Mouse (Mus musculus) limb, embryonic 10.5 days (tissue): ENCODE data around the gene Itprip. TPM values are rescaled to one million over a fixed set of nuclear protein-coding genes. Genes with fewer than 3 reads are reported as not detected.
A peak's percentile ranks its signal among the peaks of the same experiment; 100 is the strongest.
"Not testable (repeated sequence)": the region's sequence is repeated elsewhere in the genome, so short reads cannot be mapped to it uniquely, and the experiment has no call there.

Source experiments
- DNase-seq: peaks from one replicate; pipeline ENCODE4 v3.0.0-alpha.2; 2017; ENCODE audit warnings: low spot score
- H3K27ac ChIP-seq: fragments of 300-500 bp; sonication (generic); 2 replicates; pipeline ENCODE4 v1.5.1; 2016; ENCODE audit warnings: mild to moderate bottlenecking
- H3K27me3 ChIP-seq: fragments of 300-500 bp; sonication (generic); 2 replicates; pipeline ENCODE4 v1.6.1; 2016; ENCODE audit warnings: low read depth, mild to moderate bottlenecking; ENCODE audit not compliant: poor library complexity, severe bottlenecking
- H3K36me3 ChIP-seq: fragments of 300-500 bp; sonication (generic); 2 replicates; pipeline ENCODE4 v1.6.1; 2016; ENCODE audit warnings: mild to moderate bottlenecking, moderate library complexity
- H3K4me1 ChIP-seq: fragments of 300-500 bp; sonication (generic); 2 replicates; pipeline ENCODE4 v1.6.1; 2016
- H3K4me3 ChIP-seq: fragments of 300-500 bp; sonication (generic); 2 replicates; pipeline ENCODE4 v1.5.1; 2016; ENCODE audit warnings: mild to moderate bottlenecking, moderate library complexity
- H3K9me3 ChIP-seq: fragments of 300-500 bp; sonication (generic); replicated peaks from 2 replicates; pipeline ENCODE4 v1.6.1; 2016; ENCODE audit warnings: mild to moderate bottlenecking
- WGBS: fragments of 180-500 bp; shearing (Covaris S2); methylation state at CpG from one replicate; pipeline ENCODE4 v1.1.7; 2016; 5-methylcytosine and 5-hydroxymethylcytosine counted together
- microRNA-seq: library from miRNA; unstranded; fragments of <30 nt; microRNA quantifications from one replicate; pipeline ENCODE4, GENCODE M21; 2017
- polyA plus RNA-seq: library from polyadenylated mRNA; unstranded; fragments of >200 nt; fragmentation: Nextera tagmentation; extraction: Ambion mirVana; gene quantifications from 2 replicates; pipeline ENCODE4 v1.2.1, GENCODE M21; 2016

The Itprip gene
- polyA plus RNA-seq, 1 experiment from 2014 or later = 27.5 TPM

GRCm38 (mm10) chr19:47853951-47854795, 64.9 kb downstream of the Itprip start:
- 14% methylated on average over 13 of the region's 13 CpGs for whole genome bisulfite sequencing
- peak; percentile 42 for DNase-seq
- H3K36me3 ChIP-seq = peaks cover 18% of the 10 kb centered on the region
- peaks cover 29% of the 10 kb centered on the region for H3K4me1 ChIP-seq
- H3K4me3 ChIP-seq = peak overlapping the region; percentile 79
- H3K9me3 ChIP-seq = no peaks in the 10 kb centered on the region
- no peaks in the 10 kb centered on the region for H3K27me3 ChIP-seq
- peak overlapping the region; percentile 92 for H3K27ac ChIP-seq

- WGBS = 86% methylated on average over 3 of the region's 3 CpGs
- peak overlapping the region; percentile 15; the same call in 1 of the 2 replicates for H3K27ac ChIP-seq
Observed at GRCm38 (mm10) chr19:47853053-47853452, 66.0 kb downstream of the Itprip start.

GRCm38 (mm10) chr19:47852131-47852530, 67.0 kb downstream of the Itprip start:
- WGBS = 90% methylated on average over 3 of the region's 3 CpGs
- not testable (repeated sequence) for H3K9me3 ChIP-seq, H3K36me3 ChIP-seq, H3K4me3 ChIP-seq, H3K27ac ChIP-seq, H3K27me3 ChIP-seq, DNase-seq
- peaks cover 29% of the 10 kb centered on the region for H3K4me1 ChIP-seq

More at GRCm38 (mm10) chr19:47853053-47853452, 66.0 kb downstream of the Itprip start:
- no peaks in the 10 kb centered on the region for H3K27me3 ChIP-seq
- no peak overlapping the region for H3K4me3 ChIP-seq
- H3K9me3 ChIP-seq = no peaks in the 10 kb centered on the region
- H3K4me1 ChIP-seq = peaks cover 29% of the 10 kb centered on the region
- peaks cover 7% of the 10 kb centered on the region for H3K36me3 ChIP-seq
- DNase-seq = no peak

GRCm38 (mm10) chr19:47849735-47850134, 69.4 kb downstream of the Itprip start:
- H3K27ac ChIP-seq = no peak overlapping the region
- 94% methylated on average over 3 of the region's 3 CpGs for WGBS

More at GRCm38 (mm10) chr19:47849735-47850134, 69.4 kb downstream of the Itprip start:
- Histone ChIP-seq H3K36me3 (no peaks in the 10 kb centered on the region), H3K4me3 (no peak overlapping the region), H3K4me1 (peaks cover 14% of the 10 kb centered on the region), H3K27me3 (no peaks in the 10 kb centered on the region), H3K9me3 (no peaks in the 10 kb centered on the region)
- DNase-seq = no peak

Small RNAs within 50 kb of the gene (microRNA-seq; reads per million reads assigned to microRNA genes)
- gene Gm22240 = not detected

Other genes with a start within 250 kb of the Itprip start
- gene Col17a1, start 227.2 kb downstream of the Itprip start, polyA plus RNA-seq = 0.83 and 1.8 TPM in 2 replicates
- 246 and 260 TPM in 2 replicates for gene Sfr1, start 187.6 kb downstream of the Itprip start, polyA plus RNA-seq
- gene Gsto1, start 64.3 kb downstream of the Itprip start, polyA plus RNA-seq = 241 and 258 TPM in 2 replicates
- 0.59 and 1.0 TPM in 2 replicates for gene Gsto2, start 53.8 kb downstream of the Itprip start, polyA plus RNA-seq
- 0.05 and 0.09 TPM in 2 replicates for gene Cfap43, start within 50 bp of the Itprip start, polyA plus RNA-seq
- gene Cfap58, start 18.4 kb upstream of the Itprip start, polyA plus RNA-seq = not detected in 2 replicates